Mouse (Mus musculus): Measurements from ENCODE around the gene Olfr373.
A peak's percentile ranks its signal among the peaks of the same experiment; 100 is the strongest.

Olfr373 gene

DNA sequence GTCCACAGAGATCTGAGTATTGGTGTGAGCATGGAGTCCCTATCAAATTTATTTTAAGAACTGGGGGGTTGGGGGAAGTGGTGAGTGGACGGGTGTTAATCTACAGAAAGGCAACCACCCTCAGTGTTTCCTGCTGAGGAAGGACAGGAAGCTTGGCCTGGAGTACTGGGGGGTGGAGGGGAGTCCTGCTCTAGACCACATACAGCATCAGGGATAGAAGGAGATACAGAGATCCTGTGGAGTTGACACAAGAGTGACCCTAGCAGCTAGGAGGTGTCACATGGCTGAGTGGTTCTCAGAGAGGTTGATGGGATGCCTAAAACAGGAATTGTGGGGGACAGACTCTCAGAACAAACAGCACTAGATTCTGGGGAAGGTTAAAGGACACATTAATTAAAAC is 50.5 kb downstream of the Olfr373 start:
- no peak for DNase-seq (ENCODE audit: low spot score in 2 of 2)

DNA sequence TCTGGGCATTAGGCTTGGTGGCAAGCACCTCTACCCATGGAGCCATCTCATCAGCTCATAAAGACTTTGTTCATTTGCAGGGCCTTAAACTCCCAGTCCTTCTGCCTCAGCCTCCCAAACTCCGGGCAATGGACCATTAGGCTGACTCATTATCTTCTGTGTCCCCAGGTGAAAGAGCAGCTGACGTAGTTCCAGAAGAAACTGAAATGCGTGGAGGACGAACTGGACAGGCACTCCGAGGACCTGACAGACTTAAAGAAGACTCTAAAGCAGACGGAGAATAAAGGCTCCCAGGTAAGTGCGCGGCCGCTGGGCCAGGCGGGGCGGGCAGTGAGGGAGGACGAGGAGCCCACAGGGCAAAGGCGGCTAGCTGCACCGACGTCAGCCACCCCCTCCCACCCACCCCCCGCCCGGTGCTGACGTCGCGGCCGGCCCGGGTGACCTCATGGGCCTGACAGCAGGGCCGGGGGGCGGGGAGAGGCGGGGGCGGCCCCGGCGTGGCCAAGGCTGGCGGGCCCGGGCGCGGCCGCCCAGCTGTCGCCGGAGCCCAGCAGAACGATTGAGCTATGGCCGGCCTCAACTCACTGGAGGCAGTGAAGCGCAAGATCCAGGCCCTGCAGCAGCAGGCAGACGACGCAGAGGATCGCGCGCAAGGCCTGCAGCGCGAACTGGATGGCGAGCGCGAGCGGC is 51.9 kb downstream of the Olfr373 start, which contains the start of gene Tpm4:
Gene Tpm4, plus strand, starts transcription at position 220 of the 690 bp plus-strand sequence.
- peak; percentile 58 to 65 for DNase-seq (ENCODE audit: low spot score in 2 of 2)

DNA sequence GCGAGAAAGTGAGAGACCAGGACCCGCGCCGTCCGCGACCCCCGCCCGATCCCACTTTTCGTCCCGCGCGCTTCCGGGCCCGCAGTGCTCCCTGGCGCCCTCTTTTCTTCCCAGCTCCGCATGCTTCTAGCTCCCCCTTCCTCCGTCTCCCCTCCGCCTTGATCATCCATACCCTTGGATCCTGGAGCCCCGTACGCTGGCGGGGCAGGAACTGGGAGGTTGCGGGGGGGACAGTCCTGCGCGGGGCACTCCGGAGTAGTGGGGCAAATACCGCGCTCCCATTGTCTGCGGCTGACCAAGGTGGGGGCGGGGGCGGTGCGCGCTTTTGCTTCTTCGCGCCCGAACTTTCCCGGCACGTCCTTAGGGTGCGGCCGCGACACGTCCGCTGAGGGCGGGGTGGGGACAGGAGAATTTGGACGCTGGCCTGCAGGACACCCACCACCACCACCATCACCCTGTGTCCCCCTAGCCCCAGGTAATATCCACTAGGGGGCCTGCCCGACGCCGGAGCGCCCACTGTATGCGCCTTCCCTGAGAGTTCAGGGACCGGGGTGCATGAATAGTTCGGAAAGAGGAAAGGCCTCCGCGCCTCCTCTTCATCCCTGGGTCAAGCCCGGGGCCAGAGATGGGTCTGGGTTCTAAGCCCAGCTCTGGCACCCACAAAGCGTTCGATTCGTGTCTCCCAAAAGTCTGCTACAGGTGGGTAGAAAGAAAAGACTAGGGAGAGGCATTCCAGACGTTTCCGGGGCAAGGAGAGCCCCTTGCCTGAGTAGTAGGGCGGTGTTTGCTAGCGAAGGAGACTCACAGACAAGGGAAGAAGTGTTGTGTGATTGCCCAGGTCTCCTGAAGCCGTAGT is 52.7 kb downstream of the Olfr373 start:
- DNase-seq (ENCODE audit: low spot score in 2 of 2): peak; percentile 35 to 52

DNA sequence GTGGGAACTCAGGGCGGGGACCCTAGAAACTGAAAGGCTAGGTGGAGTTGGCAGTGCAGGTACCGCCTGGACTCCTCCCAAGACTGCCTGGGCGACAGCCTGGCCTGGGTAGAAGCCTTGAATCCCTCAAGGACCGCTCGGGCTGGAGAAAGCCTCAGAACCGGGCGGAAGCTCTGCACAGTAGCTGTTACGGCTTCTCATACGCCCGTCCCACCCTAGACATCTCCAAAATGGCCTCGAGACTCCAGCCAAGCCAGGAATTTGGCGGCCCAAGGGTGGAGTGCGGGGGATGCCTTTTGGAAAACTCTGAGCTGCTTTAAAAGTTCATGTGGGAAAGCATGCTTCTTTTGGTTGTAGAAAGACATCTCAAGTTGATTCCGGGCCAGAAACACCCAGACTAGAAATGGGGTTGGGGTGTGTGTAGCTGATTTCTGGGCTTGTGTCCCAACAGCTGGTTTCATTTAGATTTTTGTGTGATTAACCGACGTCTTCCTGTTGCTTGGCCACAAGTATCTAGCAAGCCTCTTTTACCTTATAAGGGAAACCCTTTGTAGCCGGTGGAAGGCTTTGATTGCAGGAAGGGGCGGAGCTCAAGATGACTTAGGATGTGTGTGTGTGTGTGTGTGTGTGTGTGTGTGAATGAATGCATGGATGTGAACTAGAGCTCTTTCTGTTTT is 53.5 kb downstream of the Olfr373 start:
- peak; percentile 55 to 71 for DNase-seq (ENCODE audit: low spot score in 2 of 2)

DNA sequence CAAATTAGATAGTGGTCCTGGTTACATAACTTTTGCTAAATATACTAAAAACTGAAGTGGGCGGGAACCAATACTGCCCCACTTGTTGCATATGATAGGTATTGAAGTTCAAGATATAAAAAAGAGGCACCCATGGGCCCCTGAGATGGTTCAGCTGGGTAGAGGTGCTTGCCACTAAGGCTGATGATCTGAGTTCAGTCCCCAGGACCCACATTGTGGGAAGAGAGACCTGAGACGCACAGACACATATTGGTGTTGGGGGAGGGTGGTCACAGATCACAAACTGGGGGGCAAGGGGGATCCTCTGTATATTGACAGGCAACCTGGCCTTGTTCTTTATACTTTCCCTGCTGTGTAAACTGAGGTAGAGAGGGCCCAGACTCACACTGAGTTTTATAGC is 54.5 kb downstream of the Olfr373 start:
- no peak for DNase-seq (ENCODE audit: low spot score in 2 of 2)

DNA sequence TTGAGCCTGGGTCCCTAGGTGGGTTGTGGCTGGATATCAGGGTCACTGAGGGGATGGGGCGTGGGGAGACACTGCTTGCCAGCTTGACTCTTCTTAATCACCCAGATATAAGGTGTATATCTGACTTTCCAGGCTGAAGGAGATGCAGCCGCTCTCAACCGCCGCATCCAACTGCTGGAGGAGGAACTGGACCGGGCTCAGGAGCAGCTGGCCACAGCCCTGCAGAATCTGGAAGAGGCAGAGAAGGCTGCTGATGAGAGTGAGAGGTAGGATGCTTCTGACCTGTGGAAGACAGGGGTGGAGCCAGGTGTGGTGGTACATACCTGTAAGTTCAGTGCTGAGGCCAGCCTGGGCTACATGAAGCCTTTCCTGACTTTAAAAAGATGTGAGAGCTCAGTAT is 55.5 kb downstream of the Olfr373 start:
- DNase-seq (ENCODE audit: low spot score in 2 of 2): no peak

DNA sequence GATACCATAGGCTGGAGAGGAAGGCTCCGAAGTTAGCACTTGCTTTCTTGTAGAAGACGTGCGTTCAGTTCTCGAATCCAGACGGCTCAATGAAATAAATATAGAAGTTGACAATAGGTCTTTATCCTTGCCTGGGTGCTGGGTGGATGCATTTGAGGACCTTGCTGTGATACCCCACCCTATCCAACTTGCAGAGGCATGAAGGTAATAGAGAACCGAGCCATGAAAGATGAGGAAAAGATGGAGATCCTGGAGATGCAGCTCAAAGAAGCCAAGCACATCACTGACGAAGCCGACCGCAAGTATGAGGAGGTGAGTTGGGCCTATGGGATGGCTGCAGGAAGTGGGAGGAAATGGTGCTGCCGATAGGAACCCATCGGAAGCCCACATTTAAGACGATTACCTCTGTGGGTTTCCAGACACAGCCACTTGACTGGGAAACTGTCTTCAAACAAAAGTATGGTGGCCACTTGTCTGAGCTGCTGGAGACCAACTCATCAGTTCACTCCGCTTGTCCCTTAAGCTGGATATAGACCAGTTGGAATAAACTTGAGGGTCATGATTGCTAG is 60.4 kb downstream of the Olfr373 start:
- no peak for DNase-seq (ENCODE audit: low spot score in 2 of 2)

DNA sequence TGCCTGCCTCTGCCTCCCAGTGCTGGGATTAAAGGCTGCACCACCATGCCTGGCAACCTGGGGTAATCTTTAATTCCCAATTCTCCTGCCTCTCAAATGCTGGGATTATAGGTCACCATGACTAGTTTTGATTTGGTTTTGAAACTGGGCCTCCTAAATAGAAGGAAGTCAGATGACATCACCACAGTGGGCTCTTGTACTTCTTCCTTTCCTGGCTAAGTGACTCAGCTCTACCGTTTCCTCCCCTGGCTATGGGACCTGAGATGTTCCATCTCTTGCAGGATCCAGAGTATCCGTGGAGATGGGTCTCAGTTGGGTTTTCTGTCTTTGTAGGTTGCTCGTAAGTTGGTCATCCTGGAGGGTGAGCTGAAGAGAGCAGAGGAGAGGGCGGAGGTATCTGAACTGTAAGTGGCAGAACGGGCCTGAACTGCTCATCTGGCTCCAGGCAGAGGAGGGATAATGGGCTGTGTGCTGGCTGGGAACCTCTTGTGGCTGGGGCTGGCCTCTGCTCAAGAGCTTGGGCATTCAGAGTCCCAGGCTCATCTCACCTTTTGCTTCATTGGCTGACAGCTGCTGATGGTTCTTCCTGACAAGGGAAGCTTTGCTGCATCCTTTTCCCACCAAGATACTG is 61.5 kb downstream of the Olfr373 start:
- no peak for DNase-seq (ENCODE audit: low spot score in 2 of 2)

DNA sequence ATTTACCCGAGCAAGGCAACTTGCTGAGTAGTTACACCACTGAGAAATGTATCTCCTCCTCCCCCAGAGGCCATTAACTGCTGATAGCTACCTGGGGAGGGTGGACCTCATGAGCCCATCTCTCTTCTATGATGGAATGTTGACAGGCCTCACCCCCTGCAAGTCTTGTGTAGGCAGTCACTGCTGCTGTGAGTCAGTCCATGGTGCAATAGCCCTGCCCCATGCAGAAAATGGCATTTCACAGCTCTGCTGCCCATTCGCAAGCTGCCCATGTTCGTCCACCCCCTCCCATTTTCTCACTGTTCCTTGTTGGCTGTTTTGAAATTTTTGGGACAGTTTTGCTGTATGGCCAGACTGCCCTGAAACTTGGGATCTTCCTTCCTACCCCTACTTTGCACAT is 62.5 kb downstream of the Olfr373 start:
- DNase-seq (ENCODE audit: low spot score in 2 of 2): no peak

DNA sequence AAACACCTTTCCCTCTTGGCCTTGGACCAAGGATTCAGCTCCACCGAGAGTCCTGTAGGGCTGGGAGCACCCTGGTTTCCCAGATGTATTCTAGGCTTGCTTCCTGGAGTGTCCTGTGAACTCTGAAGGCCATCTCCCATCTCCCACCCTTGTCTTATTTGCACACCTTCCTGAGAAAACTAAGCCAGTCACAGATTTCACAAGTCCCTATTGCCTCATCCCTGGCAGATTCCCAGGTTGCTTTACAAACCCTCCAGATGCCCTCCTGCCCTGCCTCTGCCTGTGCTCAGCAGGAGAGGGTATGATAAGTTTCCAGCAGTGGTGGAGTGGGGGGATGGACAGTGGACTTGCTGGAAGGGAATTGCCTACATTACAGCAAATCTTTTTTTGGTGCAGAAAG is 63.1 kb downstream of the Olfr373 start:
- no peak for DNase-seq (ENCODE audit: low spot score in 2 of 2)

DNA sequence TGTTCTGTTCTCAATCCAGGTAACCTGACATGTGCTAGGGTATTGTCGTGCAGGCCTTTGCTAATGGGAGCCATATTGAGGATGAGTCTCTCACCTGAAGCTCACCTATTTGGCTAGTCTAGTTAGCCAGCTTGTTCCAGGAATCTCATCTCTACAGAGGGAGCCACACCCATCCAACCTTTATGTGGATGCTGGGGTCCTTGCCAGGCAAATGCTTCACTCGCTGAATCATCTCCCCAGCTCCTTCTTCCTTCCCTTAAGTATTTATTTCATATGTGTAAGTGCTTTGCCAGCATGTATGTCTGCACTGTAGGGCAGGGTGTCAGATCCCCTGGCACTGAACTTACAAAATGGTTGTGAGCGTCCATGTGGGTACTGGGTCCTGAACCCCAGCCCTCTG is 63.6 kb downstream of the Olfr373 start:
- no peak for DNase-seq (ENCODE audit: low spot score in 2 of 2)

DNA sequence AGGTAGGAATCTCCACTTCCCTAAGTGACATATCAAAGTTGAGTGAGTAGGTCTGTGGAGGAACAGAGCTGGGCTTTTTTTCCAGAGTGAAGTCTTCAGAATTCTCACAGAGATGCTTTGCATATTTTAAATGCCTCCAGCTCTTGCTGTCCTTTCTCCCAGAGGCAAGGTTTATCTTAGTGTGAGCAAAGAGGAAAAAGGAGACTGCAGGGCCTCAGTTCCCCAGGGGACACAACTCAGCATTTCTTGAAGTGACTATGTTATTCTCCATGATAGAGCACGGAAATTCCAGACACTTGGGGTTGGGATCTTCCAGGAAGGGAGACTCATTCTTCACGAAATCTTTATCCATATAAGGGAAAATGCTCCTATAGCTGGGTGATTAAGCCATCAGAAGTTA is 64.3 kb downstream of the Olfr373 start:
- no peak for DNase-seq (ENCODE audit: low spot score in 2 of 2)

DNA sequence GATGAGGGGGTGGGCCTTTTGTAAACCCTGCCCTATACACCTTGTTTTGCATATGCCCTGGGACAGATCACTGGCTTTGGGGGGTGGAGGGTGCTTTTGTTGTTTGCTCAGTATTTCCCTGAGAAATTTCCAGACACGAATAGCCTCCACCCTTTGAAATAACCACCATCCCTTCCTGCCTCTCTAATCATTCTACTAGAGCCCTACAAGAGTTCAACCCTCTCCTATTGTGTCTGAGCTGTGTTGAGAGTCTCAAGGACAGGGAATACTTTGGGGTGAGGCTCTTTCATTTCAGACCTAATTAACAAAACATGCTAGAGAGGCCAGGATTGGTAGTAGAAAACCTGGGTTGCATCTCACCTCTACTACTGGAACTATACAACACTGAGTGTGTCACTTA is 66.1 kb downstream of the Olfr373 start:
- no peak for DNase-seq (ENCODE audit: low spot score in 2 of 2)

DNA sequence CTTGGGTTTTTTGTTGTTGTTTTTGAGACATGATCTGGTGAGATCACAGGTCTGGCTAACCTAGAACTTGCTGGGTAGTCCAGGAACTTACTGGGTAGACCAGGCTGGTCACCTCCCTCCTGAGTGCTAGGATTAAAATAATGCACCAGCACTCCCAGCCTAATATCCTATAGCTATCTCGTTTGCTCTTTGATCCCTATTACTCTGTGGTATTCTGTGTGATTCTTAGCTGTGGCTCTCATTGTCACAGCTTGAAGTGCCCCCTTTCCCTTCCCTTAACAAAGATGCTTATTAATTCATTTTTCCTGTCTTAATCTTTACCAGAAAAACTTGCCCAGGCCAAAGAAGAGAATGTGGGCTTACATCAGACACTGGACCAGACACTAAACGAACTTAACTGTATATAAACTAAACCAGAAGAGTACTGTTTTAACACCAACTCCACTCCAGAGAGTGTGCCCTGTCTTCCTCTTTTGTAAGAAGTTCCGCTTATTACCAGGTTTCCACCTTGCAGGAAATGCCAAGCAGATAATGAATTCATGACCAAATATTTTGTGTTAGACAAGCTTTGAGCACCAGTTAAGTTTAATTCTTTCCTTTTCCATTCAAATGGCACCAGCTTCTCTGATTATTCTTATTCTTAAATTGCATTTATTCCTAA is 68.6 kb downstream of the Olfr373 start:
- DNase-seq (ENCODE audit: low spot score in 2 of 2): no peak
